Mouse (Mus musculus): ENCODE results near the gene Cct5.
A peak's percentile ranks its signal among the peaks of the same experiment; 100 is the strongest.

Gene Cct5

GRCm38 (mm10) chr15:31595651-31596050, 6.0 kb downstream of the Cct5 start:
- DNase-seq = no peak

GRCm38 (mm10) chr15:31594260-31594659, 7.3 kb downstream of the Cct5 start:
- DNase-seq = no peak

GRCm38 (mm10) chr15:31592531-31592930, 9.1 kb downstream of the Cct5 start:
- no peak for DNase-seq

GRCm38 (mm10) chr15:31590176-31590575, 11.4 kb downstream of the Cct5 start:
- no peak for DNase-seq

- peak; percentile 30 to 43 for DNase-seq
Observed at GRCm38 (mm10) chr15:31588989-31589640, 12.5 kb downstream of the Cct5 start.

- DNase-seq = no peak
Observed at GRCm38 (mm10) chr15:31587789-31588188, 13.8 kb downstream of the Cct5 start.

- DNase-seq = peak; percentile 91 to 96
Observed at GRCm38 (mm10) chr15:31586519-31586918, 15.1 kb downstream of the Cct5 start.

GRCm38 (mm10) chr15:31586088-31586487, 15.5 kb downstream of the Cct5 start:
- no peak for DNase-seq

- no peak for DNase-seq
Observed at GRCm38 (mm10) chr15:31585238-31585637, 16.4 kb downstream of the Cct5 start.

GRCm38 (mm10) chr15:31583304-31584085, 18.1 kb downstream of the Cct5 start:
- peak in 1 of 2 experiments; percentile 49 for DNase-seq

- DNase-seq = peak in 1 of 2 experiments; percentile 42
Observed at GRCm38 (mm10) chr15:31581086-31581485, 20.5 kb downstream of the Cct5 start.

- no peak for DNase-seq
Observed at GRCm38 (mm10) chr15:31576076-31576475, 25.5 kb downstream of the Cct5 start.

GRCm38 (mm10) chr15:31573692-31574091, 27.9 kb downstream of the Cct5 start:
- no peak for DNase-seq

GRCm38 (mm10) chr15:31573287-31573686, 28.3 kb downstream of the Cct5 start:
- DNase-seq = no peak

- DNase-seq = no peak
Observed at GRCm38 (mm10) chr15:31571906-31572722, 29.5 kb downstream of the Cct5 start.

- no peak for DNase-seq
Observed at GRCm38 (mm10) chr15:31570959-31571358, 30.6 kb downstream of the Cct5 start.

- peak; percentile 94 for DNase-seq
Observed at GRCm38 (mm10) chr15:31569325-31570022, 32.1 kb downstream of the Cct5 start.

GRCm38 (mm10) chr15:31568581-31568996, 33.0 kb downstream of the Cct5 start:
- peak; percentile 90 to 92 for DNase-seq

- DNase-seq = peak; percentile 44 to 78
Observed at GRCm38 (mm10) chr15:31567431-31567830, 34.2 kb downstream of the Cct5 start.

- DNase-seq = no peak
Observed at GRCm38 (mm10) chr15:31565786-31566185, 35.8 kb downstream of the Cct5 start.

GRCm38 (mm10) chr15:31565184-31565583, 36.4 kb downstream of the Cct5 start, which contains the start of gene Cmbl:
Gene Cmbl, plus strand, starts transcription at chr15:31565389.
- peak; percentile 51 to 69 for DNase-seq

Data from kidney, postnatal 36 days (tissue).